Mouse (Mus musculus) 3T3-L1 (cell line): ENCODE data around the gene Snx32.

ENCODE experiments used
- DNase-seq: peaks from one replicate; pipeline ENCODE4 v3.0.0-alpha.2; 2015; ENCODE audit warnings: low read depth, low spot score

The Snx32 gene

DNA sequence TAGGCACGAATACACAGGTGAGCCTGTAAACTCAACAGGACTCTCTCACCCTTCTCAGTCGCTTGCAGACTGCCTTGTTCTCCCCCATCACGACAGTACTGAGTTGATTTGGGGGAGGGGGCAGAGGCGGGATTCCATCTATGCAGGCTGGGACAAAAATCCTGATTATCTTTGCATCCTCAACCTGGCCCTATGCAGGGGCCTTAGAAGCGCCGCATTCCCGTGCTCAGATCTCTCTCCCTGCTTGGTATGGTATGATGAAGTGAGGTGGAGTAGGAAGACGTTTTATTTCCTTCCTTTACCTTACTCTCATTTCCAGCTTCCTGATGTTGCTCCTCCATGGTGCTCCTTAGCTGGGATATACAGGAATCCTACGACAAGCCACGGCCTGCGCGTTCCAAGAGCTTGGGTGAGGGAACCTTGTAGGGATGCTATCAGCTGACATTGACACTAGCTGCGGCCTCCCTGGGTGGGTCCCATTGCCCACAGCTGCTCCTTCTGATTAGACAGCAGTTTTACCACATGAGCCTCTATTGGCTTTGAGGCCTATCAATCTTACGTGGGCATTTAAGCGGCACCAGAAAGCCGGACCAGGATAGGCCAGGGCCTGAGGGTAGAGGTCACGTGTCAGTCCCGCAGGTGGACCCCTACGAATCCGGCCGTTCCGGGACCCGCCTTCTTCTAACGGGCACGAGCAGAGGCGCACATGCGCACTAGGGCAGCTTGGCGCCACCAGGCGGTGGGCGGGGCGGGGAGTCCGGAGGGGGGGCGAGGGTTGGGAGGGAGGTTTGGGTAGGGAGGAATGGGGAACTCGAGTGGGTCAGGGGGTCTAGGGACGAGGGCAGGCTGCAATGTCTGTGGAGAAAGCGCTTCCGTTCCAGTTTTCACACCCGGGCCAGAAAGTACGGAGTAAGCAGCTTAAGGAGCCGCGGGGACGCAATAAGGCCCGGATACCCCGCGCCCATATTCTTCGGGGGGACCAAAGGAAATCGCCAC is at the start of gene Snx32:
Gene Snx32 (minus strand): TSS at position 508 of the 996 bp plus-strand sequence.
- DNase-seq: no peak

DNA sequence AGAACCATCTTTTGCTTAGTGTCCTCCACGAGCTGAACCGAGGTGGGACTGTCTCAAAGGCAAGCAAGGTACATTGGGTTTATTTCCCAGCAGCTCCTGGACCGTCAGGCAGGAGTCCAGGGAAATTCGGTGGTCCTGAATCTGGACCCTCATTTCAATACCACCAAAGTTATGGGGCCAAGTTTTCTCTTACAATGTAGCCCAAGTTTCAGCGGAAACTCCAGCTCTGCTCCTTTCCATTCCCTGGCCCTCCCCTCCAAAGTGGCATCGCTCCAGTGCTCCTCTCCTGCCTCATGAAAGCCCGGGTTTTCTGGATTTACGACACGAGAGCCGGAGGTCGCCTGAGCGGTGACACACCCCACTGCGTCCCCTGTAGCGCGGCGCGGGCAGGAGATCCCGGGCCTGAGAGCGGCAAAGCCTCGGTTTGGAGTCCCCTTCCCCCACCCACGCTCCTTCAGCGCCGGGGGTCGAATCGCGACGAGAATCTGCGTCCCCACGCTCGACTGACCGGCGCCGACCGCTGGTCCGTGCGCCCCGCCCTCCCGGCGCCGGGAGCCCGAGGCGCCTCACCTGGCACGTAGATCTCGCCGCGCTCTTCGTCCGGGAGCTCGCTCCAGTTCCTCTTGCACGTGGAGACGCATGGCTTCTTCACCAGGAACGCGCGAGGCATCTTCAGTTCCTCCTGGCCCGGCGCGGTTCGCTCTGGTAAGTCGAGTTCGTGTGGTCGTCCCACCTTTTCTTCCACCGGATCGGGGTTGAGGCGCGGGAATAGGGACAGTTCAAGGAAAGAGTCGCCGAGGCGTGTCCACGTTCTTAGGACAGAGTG is 49.5 kb upstream of the Snx32 start:
- DNase-seq: no peak

DNA sequence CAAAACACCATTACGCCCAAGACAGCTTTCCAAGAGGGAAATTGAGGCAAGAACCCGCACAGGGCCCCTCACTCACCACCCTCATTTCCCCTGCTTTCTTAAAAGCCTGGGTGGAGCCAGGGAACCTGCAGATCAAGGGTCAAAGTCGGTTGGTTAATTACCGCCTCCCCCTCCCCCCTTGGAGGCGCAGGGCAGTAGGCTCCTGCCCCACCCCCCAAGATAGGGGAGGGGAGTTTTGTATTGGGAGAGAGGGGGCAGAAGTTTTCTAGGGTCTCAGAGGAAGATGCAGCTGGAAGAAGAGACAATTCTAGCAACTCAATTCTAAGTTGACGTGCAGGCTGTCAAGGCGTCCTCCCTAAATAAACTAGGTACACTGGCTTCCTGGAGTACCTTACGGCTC is 48.9 kb upstream of the Snx32 start:
- DNase-seq: no peak

DNA sequence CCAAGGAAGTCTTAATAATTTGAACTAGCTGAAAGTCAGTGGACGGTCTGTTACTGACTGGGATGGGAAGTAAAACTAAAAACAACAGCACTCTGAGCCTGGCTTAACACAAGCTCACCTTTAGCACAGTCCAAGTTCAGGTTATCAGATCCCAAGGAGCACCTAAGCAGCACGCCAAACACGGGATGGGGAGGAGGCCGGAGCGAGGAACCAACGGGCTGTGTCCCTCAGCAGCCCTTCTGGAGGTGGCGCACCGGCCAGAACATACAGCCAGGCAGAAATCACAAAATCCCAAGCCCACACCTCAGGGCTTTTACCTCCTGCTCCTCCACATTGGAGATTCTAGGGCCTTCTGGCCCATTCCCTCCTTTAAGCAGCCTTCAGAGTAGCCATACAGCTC is 48.4 kb upstream of the Snx32 start:
- no peak for DNase-seq

DNA sequence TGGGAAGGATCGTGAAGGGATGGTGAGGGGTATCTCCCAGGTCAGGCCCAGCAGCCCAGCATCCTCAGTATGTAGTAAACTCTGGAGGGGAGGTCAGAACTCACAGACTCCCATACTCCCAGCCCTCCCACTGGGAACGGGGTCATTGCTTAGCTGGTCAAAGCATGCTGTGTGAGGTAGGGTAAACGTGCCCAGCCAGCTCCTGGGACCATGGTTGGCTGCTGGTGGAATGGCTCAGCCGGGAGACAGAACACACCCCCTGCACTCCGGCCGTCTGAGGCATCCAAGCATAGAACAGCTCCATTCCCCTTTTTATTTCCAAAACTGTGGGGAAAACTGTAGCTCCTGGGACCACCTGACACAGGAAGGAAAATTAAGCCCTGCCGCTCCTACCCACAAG is 47.8 kb upstream of the Snx32 start:
- DNase-seq: no peak

DNA sequence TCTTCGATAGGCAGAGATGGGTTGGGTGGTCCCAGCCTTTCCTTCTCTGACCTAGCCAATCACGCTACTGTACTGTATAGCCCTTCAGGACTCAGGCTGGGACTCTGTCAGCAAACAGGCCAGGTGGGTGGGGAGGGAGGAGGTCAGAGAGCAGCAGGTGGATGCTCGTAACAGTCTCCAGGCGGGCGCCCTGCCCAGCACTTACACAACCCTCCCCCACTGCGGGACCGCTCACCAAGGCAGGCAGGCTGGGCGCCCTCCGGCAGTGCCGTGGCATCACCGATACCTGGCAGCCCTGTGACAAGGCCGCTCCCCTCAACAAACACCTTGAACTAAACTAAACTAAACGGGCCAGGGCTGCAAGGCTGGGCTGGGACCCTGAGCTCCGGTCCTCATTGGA is 43.9 kb upstream of the Snx32 start:
- DNase-seq: no peak

DNA sequence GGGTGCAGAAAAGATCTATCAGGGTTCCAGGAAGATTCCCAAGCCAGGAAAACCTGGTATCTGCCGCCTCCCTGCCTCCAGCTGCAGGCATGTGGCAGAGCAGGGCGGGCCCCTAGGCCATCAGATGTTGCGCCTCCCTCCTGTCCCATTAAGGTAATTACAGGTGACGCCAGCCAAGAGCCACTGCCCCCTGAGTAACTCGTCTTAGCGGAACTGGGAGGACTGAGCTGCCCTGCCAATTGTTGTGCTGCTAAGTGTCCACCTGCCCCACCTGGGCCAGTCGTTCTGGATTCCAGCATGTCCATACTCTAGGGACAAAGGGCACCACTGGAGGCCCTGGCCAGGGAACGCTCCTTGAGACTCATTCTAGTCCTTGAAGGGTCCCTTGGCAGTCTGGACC is 43.5 kb upstream of the Snx32 start:
- DNase-seq: no peak

DNA sequence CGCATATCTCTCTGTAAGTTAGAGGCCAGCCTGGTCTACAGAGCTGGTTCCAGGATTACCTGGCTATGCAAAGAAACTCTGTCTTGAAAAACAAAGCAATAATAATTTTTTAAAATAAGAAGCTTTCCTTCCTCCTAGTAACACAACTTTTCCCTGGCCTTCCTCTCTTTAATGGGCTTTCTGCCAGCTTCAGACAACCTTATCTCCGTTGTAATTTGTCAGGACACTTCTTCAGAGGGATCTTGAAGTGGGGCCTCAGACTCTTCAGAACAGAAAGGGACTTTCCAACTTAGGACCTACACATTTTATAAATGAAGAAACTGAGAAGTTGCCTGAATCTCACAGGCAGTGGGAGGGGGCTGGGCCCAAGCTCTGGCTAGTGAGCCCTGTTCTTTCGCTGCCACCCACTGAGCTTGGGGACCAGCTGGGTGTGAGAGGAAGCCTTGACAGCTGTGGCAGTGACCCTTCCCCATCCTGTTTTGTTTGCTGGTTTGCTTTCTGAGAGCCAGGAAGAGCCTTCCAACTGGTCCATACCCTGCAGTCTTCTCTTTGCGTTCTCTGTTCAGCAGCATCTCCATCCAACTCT is 37.2 kb upstream of the Snx32 start:
- no peak for DNase-seq

DNA sequence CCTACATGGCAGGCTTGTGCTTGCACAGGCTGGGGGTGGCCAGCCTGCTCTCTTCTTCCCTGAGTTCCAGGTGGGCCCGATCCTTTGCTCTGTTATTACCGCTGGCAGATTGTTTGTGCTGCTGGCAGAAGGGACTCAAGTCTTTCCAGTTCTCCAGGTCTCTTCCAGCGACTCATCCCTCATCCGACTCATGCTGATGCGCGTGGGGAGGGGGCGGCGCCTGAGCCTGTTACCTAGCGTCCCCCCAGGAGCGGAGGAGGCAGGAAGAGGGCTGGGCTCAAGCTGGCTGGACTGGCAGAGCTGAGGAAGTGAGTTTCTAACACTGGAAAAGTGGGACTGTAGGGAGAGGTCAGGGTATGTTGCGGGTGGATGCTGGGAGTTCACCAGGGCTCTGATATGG is 33.7 kb upstream of the Snx32 start:
- DNase-seq: peak; percentile 63

DNA sequence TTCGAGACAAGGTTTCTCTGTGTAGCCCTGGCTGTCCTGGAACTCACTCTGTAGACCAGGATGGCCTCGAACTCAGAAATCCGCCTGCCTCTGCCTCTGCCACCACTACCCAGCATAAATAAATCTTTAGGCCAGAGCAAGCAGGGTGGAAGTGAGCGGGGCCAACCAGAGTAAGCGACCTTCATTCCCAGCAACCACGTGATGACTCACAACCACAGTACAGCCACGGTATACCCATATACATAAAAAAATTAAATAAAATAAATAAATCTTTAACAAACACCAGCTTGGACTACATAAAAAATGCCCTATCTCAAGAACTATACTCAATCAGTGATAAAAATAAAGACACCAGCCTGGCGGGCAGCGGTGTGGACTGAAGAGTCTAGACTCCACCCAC is 33.0 kb upstream of the Snx32 start:
- peak; percentile 76 for DNase-seq

DNA sequence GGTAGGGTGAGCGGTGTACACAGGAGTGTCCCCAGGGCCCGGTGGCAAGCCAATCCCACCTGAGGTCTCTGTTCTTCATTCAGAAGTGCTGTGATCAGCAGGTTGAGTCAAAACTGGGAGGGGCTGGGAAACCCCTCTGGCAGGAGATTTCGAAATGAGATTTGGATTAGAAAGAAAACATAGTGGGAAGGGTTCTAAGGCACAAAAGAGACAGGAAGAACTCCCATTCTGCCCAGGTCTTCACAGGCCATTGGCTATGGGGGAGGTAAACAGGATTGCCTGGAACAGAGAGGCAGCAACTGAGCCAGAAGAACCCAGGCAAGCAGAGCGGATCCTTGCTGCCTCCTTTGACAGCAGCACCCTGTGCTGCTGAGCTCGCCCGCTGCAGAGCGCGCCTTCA is 28.4 kb upstream of the Snx32 start:
- DNase-seq: no peak

DNA sequence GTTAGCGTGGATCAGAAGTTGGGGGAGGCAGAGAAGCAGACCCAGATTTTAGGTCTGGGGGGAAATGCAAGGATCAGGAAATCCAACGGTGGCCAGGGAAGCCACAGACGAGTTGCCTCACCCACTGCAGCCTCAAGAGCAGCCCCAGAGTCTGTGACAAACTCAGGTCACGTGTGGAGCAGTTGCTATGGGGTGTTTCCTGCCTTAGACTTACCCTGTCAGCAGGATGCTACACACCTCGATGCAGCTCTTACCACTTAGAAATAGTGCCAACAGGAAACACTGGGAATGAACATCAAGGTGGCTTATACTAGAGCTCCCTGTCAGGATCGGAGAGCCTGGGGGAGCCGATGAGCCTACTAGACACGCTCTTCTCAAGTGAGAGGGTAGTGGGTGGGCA is 22.2 kb upstream of the Snx32 start:
- DNase-seq: no peak

DNA sequence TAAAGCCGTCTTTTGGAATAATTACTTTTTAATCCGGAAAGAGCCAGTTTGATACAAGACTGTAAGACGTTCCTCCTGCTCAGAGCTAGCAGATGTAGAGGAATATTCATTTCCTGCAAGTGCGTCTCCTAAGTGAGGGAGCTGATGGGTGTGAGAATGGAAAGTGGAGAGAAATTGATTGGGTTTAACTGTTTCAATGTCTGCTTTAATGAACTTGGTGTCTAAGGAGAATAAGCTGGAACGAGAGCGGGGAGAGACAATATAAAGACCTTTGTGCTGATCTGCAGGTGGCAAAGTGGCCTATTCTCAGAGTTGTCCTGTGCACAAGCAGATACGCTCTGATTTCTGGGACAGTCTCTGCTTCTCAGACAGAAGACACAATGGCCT is 19.8 kb upstream of the Snx32 start:
- DNase-seq: no peak

DNA sequence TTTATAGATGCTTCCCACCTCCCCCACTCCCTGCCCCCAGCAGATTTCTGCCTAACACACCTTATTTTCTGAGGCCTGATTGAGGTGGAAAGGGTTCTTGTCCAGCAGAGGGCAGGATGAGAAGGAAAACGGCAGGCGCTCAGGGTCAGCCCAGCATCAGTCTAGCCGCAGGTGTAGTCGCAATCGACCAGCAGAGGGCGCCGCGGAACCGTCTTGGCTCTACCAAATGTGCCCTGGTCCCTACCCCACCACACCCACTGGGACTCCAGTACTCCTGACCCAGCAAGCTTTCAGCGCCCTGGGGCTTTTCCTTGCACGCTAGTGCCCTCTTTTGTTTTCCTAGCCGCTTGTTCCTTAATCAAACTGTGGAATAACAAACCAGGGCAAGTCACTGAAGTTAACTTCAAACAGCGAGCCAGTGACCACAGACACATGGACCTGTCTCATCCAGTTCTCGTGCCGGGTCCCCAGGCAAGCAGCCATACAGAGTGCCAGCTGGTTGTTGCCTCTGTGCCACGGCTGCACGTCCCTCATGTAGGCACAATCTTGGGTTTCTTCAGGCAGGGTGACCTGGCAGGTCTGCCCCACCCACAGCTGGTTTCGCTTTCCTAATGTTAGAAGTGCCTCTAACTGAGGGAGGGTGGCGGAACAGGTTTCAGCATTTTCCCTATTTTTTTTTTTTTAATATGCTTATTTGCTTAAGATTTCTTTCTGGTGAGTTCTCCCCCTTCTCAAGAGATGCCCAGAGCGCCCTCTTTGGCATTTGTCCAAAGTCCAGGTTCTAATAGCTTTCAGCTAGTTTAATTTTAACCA is 19.2 kb upstream of the Snx32 start:
- DNase-seq: peak; percentile 99

DNA sequence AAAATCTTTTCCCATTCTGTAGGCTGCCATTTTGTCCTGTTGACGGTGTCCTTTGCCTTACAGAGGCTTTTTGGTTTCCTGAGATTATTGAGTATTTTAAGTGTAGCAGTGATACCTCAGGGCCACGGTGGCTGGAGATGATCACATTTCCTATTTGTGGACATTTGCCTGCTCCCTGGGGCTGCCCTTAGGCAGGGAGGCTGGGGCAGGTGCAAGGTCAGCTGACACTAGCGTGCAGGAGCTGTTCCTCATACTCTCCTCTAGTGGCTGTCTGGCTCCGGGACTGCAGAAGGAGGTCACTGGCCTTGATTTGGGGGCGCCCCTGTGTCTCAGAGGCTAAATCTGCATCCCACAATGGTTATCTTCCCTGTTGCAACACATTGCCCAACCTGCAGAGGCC is 14.9 kb upstream of the Snx32 start:
- no peak for DNase-seq

DNA sequence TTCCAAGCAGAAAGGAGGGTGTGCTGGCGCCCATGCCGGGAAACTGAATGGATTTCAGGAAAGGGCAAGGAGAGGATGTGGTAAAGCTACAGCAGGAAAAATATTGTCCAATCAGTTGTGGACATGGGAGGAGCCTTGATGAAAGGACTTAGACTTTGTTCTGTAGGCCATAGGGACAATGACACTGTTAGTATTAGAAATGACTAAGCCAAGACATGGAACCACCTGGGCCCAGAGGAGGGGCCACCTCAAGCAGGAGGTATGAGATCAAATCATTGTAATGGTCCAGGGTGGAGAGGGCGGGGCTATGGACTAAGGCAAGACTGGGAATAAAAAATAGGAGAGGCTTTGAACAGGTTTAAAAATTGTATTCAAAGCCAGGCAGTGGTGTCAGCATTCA is 8.4 kb upstream of the Snx32 start:
- DNase-seq: no peak

DNA sequence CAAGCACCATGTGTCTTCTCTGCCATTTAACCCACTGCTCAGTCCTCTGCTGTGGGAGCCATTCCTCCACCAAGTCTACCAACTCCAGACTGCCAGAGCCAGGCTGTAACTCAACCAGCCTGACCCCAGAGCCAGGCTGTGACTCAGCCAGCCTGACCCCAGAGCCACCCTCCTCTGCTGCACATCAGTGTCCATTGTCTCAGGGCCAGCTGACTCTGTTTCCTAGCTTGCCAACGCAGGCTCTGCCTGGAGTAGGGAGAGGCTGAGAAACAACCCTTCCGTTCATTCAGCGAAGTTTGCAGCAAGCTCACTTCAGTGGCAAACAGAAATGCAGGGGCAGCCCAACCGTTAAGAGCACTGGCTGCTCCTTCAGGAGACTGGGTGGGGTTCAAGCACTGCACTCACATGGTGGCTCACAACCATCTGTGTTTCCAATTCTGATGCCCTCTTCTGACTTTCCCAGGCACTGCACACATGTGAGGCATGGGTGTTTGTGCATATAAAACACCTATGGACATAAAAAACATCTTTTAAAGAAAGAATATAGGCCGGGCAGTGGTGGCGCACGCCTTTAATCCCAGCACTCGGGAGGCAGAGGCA is 6.7 kb upstream of the Snx32 start:
- peak; percentile 55 for DNase-seq

DNA sequence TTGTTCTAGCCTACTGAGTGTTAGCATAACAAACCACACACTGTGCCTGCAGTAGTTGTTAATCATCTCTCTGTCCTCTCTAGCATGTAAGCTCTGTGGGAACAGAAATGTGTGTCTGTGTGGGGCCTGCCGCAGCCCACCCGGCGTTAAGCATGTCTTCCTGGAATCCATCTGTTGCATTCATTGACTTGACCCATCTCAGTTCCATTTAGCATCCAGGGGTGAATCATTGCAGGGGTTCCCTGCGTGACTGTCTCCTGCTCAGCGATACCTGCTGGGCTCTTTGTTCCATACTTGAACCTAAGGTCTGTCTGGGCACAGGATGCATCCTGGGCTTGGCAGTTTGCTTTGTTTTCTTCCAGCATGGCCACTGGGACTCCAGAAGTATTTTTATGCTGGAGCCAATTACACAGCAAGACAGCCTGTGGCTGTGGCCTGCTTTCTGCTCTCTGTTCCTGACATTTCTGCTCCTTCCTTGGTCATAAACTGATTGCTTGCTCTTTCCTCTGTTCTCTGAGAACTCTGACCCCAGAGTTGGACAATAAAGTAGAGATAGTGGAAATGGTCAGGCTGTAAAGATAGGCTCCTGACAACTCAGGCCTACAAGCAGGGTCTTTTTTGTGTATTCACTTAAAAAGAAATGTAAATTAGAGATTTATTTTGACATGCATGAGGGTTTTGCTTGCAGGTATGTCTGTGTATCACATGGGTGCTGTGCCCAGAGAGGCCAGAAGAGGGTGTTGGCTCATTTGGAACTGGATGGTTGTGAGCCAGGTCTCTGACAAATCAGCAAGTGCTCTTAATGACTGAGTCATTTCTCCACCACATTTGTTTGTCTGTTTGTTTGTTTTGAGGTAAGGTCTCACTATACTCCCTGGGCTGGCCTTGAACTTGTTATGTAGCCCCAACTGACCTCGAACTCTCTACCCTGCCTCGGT is 5.8 kb upstream of the Snx32 start:
- DNase-seq: no peak

DNA sequence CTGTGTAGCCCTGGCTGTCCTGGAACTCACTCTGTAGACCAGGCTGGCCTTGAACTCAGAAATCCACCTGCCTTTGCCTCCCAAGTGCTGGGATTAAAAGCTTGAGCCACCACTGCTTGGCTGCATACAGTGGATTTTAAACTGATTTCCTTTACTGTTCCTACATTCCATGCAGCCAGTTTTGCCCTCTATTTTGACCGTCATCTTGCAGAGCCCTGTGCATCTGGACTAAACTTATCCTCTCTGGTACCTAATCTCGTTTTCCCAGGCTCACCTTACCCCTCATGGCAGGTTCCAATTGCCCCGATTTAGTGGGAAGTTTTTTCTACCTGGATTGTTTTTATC is 2.6 kb upstream of the Snx32 start:
- DNase-seq: no peak
